Mouse (Mus musculus): ENCODE measurements around the gene Gfi1.

GRCm38 (mm10) chr5:107756072-107756471 is 30.2 kb upstream of the Gfi1 start:
- TF ChIP-seq EP300 (IDR thresholded peaks at IDR 0.05), result peak; percentile 35; the same call in 1 of the 2 replicates
- no peak for TF ChIP-seq CTCF (IDR thresholded peaks at IDR 0.05)
